Mouse (Mus musculus) testis, adult 2 months (tissue): Measurements from ENCODE around the gene Duox1.

Source experiments
- CTCF ChIP-seq: fragments of 200-500 bp; IDR thresholded peaks from 2 replicates; pipeline ENCODE4 v1.5.1; 2012; ENCODE audit warnings: low read depth, mild to moderate bottlenecking, inconsistent platforms, low read length, moderate library complexity; ENCODE audit not compliant: control insufficient read depth, insufficient read depth, insufficient replicate concordance
- POLR2A ChIP-seq: fragments of 200-500 bp; IDR thresholded peaks from 2 replicates; pipeline ENCODE4 v1.6.1; 2012; ENCODE audit warnings: low read depth, mild to moderate bottlenecking, inconsistent platforms, low read length, moderate library complexity; ENCODE audit not compliant: control insufficient read depth

DNA sequence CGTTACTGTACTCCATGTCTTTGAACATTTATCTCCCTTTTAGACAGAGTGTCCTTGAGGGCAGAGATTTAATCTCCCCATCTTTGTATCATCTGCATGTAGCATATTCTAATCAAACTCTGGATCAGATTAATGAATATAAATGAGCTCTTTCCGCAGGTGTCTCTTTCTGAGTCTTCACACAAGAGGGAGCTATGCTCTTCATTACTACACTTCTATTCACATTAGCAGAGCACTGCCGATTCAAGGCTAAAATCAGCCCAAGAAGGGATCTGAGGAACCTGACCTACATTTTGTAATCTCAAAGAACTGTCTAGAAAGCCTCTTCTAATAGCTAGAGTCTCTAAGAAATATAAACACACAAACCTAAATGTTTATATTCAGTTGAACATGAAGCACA is 5.8 kb upstream of the Duox1 start:
- TF ChIP-seq POLR2A (no peak), CTCF (no peak)
